Mouse (Mus musculus) forebrain, embryonic 11.5 days (tissue): ENCODE data around the gene Nos1. TPM values are rescaled to one million over a fixed set of nuclear protein-coding genes. Genes with fewer than 3 reads are reported as not detected.

Source experiments
- ATAC-seq: fragments of 200-750 bp; cut with Nextera tagmentation; replicated peaks from 2 replicates; pipeline ENCODE4 v1.8.0; 2017; ENCODE audit warnings: moderate TSS enrichment; ENCODE audit not compliant: low FRiP score
- DNase-seq: peaks from one replicate; pipeline ENCODE4 v3.0.0-alpha.2; 2017; ENCODE audit warnings: low spot score
- H3K27ac ChIP-seq: fragments of 300-500 bp; sonication (generic); 2 replicates; pipeline ENCODE4 v1.5.1; 2014; ENCODE audit warnings: low read depth, low read length
- H3K27me3 ChIP-seq: fragments of 300-500 bp; sonication (generic); 2 replicates; pipeline ENCODE4 v1.6.1; 2014; ENCODE audit warnings: mild to moderate bottlenecking, low read length, mixed read lengths; ENCODE audit not compliant: control insufficient read depth, insufficient read depth
- H3K36me3 ChIP-seq: fragments of 300-500 bp; sonication (generic); 2 replicates; pipeline ENCODE4 v1.6.1; 2014; ENCODE audit warnings: mild to moderate bottlenecking, low read length, moderate library complexity, mixed read lengths; ENCODE audit not compliant: control insufficient read depth, insufficient read depth
- H3K4me1 ChIP-seq: fragments of 300-500 bp; sonication (generic); replicated peaks from 2 replicates; pipeline ENCODE4 v1.6.1; 2014; ENCODE audit warnings: low read length, mixed read lengths; ENCODE audit not compliant: control insufficient read depth, insufficient read depth
- H3K4me2 ChIP-seq: fragments of 300-500 bp; sonication (generic); 2 replicates; pipeline ENCODE4 v1.6.1; 2014; ENCODE audit warnings: low read depth, mild to moderate bottlenecking, low read length, moderate library complexity, mixed read lengths; ENCODE audit not compliant: severe bottlenecking
- H3K4me3 ChIP-seq: fragments of 300-500 bp; sonication (generic); 2 replicates; pipeline ENCODE4 v1.5.1; 2014; ENCODE audit warnings: low read depth, low read length
- H3K9ac ChIP-seq: fragments of 300-500 bp; sonication (generic); 2 replicates; pipeline ENCODE4 v1.6.1; 2014; ENCODE audit warnings: low read length
- H3K9me3 ChIP-seq: fragments of 300-500 bp; sonication (generic); 2 replicates; pipeline ENCODE4 v1.6.1; 2016; ENCODE audit warnings: low read length, mixed read lengths; ENCODE audit not compliant: control insufficient read depth
- WGBS: fragments of 180-500 bp; shearing (Covaris S2); extraction: QIAGEN DNeasy Blood & Tissue Kit; methylation state at CpG from one replicate; pipeline ENCODE4 v1.1.7; 2014; 5-methylcytosine and 5-hydroxymethylcytosine counted together
- polyA plus RNA-seq: library from polyadenylated mRNA; unstranded; fragments of >200 nt; fragmentation: Nextera tagmentation; extraction: Ambion mirVana; gene quantifications from 2 replicates; pipeline ENCODE4 v1.2.1, GENCODE M21; 2014

Nos1 gene
- polyA plus RNA-seq, 1 experiment from 2014 or later = 0.12 TPM

DNA sequence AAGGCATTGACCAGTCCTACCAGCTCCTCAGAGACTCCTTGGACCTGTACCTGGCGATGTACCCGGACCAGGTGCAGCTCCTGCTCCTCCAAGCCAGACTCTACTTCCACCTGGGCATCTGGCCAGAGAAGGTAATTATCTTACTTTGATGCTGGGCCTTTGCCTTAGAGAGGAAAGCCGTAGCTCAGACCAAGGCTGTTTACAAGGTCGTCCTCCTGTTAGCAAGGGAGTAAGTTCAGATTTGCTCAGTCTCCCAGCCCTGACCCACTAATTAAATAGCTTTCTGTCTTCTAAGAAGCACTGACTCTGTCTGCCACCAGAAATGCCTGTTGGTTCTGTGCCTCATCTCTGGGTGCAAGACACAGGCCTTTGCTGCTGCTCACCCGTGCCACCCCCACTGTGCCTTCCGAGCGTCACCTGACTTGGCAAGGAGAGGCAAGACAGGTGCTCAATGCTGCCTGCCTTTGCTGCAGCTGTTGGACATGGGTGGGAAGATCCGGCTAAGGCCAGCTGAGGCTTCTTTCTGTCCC is 214.6 kb downstream of the Nos1 start:
- 93% methylated on average over 8 of the region's 8 CpGs for WGBS
- no peak for ATAC-seq

DNA sequence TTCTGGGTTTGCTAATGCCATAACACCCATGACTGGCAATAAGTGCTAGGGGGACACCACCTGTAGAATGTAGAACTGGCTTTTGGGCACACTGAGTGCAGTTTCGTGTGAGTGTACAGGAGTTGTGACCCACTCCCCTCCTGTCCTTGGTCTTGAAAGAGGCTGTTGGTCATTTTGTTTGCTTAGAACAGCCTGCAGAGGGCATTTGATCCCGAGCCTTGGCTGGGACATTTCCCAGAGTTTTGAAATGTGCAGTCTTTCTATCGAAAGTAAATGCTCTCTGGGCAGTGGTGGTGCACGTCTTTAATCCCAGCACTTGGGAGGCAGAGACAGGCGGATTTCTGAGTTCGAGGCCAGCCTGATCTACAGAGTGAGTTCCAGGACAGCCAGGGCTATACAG is 215.1 kb downstream of the Nos1 start:
- no peak overlapping the region for H3K27ac ChIP-seq
- H3K4me1 ChIP-seq = no peaks in the 10 kb centered on the region
- ATAC-seq = no peak
- H3K9ac ChIP-seq = no peak overlapping the region
- no peaks in the 10 kb centered on the region for H3K9me3 ChIP-seq
- WGBS = 94% methylated on average over 6 of the region's 6 CpGs
- no peaks in the 10 kb centered on the region for H3K27me3 ChIP-seq
- no peak for DNase-seq
- H3K36me3 ChIP-seq = peaks cover 47% of the 10 kb centered on the region
- no peak overlapping the region for H3K4me3 ChIP-seq
- H3K4me2 ChIP-seq = no peak overlapping the region

More for the DNA sequence above, 214.6 kb downstream of the Nos1 start:
- Histone ChIP-seq H3K36me3 (peaks cover 50% of the 10 kb centered on the region), H3K27me3 (no peaks in the 10 kb centered on the region), H3K27ac (no peak overlapping the region), H3K4me1 (no peaks in the 10 kb centered on the region), H3K4me3 (no peak overlapping the region), H3K9me3 (no peaks in the 10 kb centered on the region), H3K4me2 (no peak overlapping the region), H3K9ac (no peak overlapping the region)
- DNase-seq = no peak

DNA sequence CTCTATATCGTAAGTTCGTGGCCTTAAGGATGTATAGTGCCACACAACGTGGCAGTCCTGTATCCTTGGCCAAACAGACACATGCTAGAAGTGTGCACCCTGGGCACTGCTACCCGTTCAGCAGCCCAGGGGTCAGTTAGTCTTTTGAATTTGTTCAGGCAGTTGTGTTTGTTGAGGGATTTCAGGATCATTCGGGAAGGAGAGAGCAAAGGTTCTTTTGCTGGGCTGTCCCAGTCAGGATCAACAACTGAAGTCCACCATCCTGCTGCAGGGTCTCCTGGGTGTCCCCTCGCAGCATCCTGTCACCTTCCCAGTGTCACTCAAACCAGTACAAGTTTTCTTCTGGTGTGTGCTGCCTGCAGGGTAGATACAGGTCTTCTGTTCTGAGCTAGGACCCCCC is 215.7 kb downstream of the Nos1 start:
- DNase-seq (no peak), ATAC-seq (no peak)
- no peak overlapping the region for H3K4me2 ChIP-seq
- H3K9me3 ChIP-seq = no peaks in the 10 kb centered on the region
- H3K4me3 ChIP-seq = no peak overlapping the region
- no peak overlapping the region for H3K9ac ChIP-seq
- no peaks in the 10 kb centered on the region for H3K27me3 ChIP-seq
- H3K27ac ChIP-seq = no peak overlapping the region
- H3K4me1 ChIP-seq = no peaks in the 10 kb centered on the region
- H3K36me3 ChIP-seq = peaks cover 46% of the 10 kb centered on the region
- WGBS = 89% methylated on average over 6 of the region's 6 CpGs

DNA sequence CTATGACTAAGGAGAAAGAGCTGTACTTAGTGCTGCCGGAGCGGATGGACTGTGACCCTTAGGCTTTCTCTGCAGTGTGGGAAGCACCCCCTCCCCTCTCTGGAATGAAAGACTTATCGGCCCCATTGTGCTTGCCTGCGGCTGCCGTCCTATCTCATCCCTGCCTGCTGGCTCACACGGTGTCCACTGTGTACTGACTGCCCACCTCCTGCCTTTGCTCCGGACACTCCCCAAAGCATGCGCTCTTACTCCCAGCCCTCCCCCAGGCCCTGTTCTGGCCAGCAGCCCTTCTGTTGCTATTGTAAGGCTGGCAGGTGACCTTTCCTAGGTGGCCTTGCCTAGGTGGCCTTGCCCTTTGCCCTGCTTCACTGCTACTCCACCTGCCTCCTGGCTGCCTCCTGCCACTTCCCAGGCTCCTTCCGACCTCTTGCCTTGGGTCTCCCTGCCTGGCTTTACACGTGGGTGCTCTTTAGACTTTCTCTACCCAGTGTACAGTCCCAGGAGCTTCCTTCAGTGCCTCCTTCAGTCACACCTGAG is 216.7 kb downstream of the Nos1 start:
- Histone ChIP-seq H3K4me1 (no peaks in the 10 kb centered on the region), H3K27me3 (no peaks in the 10 kb centered on the region), H3K4me2 (no peak overlapping the region), H3K36me3 (peaks cover 52% of the 10 kb centered on the region), H3K4me3 (no peak overlapping the region), H3K27ac (no peak overlapping the region), H3K9ac (no peak overlapping the region), H3K9me3 (no peaks in the 10 kb centered on the region)
- ATAC-seq (no peak), DNase-seq (no peak)
- WGBS = 43% methylated on average over 10 of the region's 10 CpGs

DNA sequence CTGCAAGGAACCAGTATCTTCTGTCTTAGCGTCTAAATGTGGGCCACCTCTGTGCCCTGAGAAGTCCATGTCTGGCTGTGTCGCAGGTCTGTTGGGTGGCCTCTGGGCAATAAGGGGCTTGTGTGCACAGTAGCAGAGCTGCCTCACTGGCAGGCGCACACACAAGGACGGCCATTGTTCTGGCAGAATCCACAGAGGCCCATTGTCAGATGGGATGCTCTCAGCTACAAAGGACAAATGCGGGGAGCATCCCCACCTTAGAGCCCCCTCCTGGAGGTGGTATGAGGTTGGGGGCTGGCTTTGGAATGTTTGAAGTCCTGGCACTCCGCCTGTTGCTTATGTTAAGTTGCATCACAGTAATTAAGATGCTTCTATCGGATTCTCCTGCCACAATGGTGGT is 218.2 kb downstream of the Nos1 start:
- H3K27me3 ChIP-seq = no peaks in the 10 kb centered on the region
- DNase-seq = no peak
- H3K36me3 ChIP-seq = peaks cover 60% of the 10 kb centered on the region
- no peak for ATAC-seq
- no peak overlapping the region for H3K9ac ChIP-seq
- no peaks in the 10 kb centered on the region for H3K9me3 ChIP-seq
- no peaks in the 10 kb centered on the region for H3K4me1 ChIP-seq
- H3K4me2 ChIP-seq = no peak overlapping the region
- 78% methylated on average over 7 of the region's 7 CpGs for WGBS
- H3K27ac ChIP-seq = no peak overlapping the region
- no peak overlapping the region for H3K4me3 ChIP-seq

DNA sequence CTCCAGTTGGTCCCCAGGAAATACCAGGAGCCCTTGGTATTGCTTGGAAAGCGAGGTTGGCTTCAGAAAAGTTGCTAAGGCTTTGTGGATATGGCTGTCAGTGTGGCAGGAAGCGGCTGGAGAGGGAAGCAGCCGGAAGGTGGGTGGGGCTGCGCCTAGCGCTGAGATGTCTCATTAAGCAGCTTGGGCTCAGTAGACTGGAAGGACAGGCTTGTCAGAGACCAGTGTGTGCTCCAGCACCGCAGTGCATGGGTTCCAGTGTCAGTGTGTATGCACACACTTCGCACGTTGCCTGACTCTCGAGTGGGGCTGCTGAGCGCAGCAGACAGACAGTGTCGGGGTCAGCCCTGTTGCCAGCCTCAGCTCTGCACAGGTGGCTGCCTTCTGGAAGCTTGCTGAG is 218.8 kb downstream of the Nos1 start:
- H3K36me3 ChIP-seq = peaks cover 59% of the 10 kb centered on the region

DNA sequence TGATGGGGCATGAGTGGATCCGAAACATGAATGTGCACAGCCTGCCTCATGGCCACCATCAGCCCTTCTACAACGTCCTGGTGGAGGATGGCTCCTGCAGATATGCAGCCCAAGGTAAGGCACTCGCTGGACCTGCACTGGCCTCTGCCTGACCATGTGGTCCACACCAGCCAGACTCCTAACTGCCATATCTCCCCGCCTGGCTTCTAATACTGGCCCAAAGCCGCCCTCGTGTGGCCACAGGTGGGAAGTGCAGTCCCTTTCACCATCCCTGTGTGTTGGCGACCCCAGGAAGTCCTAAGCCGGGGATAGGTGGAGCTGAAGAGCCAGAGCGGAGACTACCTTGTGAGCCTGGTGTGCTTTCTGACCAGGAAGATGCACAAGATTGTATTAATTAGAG is 221.2 kb downstream of the Nos1 start:
- Histone ChIP-seq H3K4me2 (no peak overlapping the region), H3K9ac (no peak overlapping the region), H3K9me3 (no peaks in the 10 kb centered on the region), H3K27me3 (no peaks in the 10 kb centered on the region), H3K4me1 (no peaks in the 10 kb centered on the region), H3K27ac (no peak overlapping the region), H3K36me3 (peaks cover 38% of the 10 kb centered on the region), H3K4me3 (no peak overlapping the region)
- WGBS = 35% methylated on average over 9 of the region's 9 CpGs
- ATAC-seq (0 out of 2 replicates have a peak, but pooled peaks have one; percentile 16), DNase-seq (peak; percentile 87)

More for the DNA sequence above, 218.8 kb downstream of the Nos1 start:
- Histone ChIP-seq H3K27ac (no peak overlapping the region), H3K27me3 (no peaks in the 10 kb centered on the region), H3K9me3 (no peaks in the 10 kb centered on the region), H3K4me2 (no peak overlapping the region), H3K4me3 (no peak overlapping the region), H3K9ac (no peak overlapping the region), H3K4me1 (no peaks in the 10 kb centered on the region)
- DNase-seq (no peak), ATAC-seq (no peak)
- WGBS = 89% methylated on average over 11 of the region's 11 CpGs

DNA sequence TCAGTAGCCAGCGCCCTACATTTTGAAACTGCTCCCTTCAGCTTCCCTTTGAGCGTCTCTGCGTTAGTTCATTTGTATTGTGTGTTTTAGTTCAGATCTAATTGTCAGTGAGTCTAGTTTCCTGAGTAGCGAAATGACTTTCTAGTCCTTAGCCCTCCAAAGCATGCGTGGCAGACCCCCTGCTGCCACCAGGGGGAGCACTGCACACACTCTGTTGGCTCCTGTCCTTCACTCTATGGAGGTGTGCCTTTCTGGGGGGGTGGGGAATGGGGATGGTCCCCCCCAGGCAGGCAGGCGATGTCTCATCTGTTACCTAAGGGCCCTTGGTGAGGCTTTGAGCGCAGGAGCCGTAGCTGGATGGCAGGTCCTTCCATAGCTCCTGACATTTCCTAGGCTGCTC is 223.8 kb downstream of the Nos1 start:
- H3K27me3 ChIP-seq = no peaks in the 10 kb centered on the region
- DNase-seq (peak; percentile 73), ATAC-seq (no peak)
- H3K4me3 ChIP-seq = no peak overlapping the region
- H3K4me2 ChIP-seq = no peak overlapping the region
- WGBS = 72% methylated on average over 8 of the region's 8 CpGs
- H3K27ac ChIP-seq = no peak overlapping the region
- H3K9ac ChIP-seq = no peak overlapping the region
- H3K4me1 ChIP-seq = no peaks in the 10 kb centered on the region
- no peaks in the 10 kb centered on the region for H3K9me3 ChIP-seq
- peaks cover 25% of the 10 kb centered on the region for H3K36me3 ChIP-seq

DNA sequence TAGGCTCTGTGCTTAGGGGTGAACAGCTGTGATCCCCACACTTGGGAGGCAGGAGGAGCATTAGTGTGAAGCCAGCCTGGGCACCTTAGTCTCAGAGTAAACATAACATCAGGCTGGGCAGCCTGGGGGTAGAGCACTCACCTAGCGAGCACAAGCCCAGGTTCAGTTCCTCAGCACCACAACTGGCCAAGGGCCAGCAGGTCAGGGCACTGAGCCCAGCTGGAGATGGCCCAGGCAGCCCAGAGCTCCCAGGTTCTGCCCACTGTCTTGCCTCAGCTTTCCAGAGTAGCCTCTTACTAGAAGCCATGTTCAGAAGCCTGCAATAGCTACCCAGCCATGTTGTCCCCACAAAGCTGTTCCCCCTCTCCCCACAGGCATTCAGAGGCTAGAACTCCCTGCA is 224.9 kb downstream of the Nos1 start:
- Histone ChIP-seq H3K27me3 (no peaks in the 10 kb centered on the region), H3K36me3 (peaks cover 21% of the 10 kb centered on the region), H3K9ac (no peak overlapping the region), H3K4me3 (no peak overlapping the region), H3K4me2 (no peak overlapping the region), H3K27ac (no peak overlapping the region), H3K4me1 (no peaks in the 10 kb centered on the region), H3K9me3 (no peaks in the 10 kb centered on the region)
- ATAC-seq (no peak), DNase-seq (no peak)
- 100% methylated on average over 1 of the region's 1 CpGs for WGBS
